Mouse (Mus musculus): ENCODE measurements at regions not wholly inside any gene's neighbourhood (a gene's known extent, or its start where the extent isn't known, plus 50 kb on each side); places are given as distances from the start of the nearest gene placed in this dataset.

DNA sequence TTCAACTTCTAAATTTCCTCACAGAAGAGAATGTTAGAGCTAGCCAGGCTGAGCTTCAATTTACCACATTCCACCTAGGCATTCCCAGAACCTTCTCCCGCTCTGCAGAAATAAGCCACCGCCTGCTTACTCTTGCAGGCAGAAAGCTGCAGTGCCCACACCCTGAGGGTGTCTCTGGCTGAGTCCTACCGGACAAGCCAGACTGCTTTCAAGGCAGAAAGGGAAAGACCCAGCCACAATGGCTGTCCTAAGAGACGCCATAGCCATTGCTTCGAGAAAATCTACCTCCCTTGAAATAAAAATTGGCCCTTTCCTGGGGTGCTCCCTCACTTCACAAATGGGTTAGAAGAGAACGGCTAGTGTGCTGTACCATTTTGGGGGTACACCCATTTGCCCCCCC lies 488.1 kb downstream of the Prss52 start:
- no peak for TF ChIP-seq POLR2A (IDR thresholded peaks at IDR 0.05; ENCODE audit: low read depth, low read length)
- no peak for TF ChIP-seq CTCF (IDR thresholded peaks at IDR 0.05; ENCODE audit: borderline replicate concordance, insufficient read depth, low read length)

Data from embryonic fibroblast, embryonic 13.5 days (primary cell).